Comparison of ENCODE assay signal across 8 mouse cellular contexts in genomic region chr17:8372286-8373046, GRCm38 (mm10). TPM values are rescaled to one million over a fixed set of nuclear protein-coding genes. Genes with fewer than 3 reads are reported as not detected.
A peak's percentile ranks its signal among the peaks of the same experiment; 100 is the strongest.
DNase-seq lines count a peak whose midpoint lies in the region; ATAC-seq and TF ChIP-seq lines count a peak whose summit lies in the region.

No protein-coding gene starts in this region.

- H3K4me1 ChIP-seq in hindbrain, embryonic 16.5 days (ENCODE audit: control insufficient read depth, insufficient read depth, low read depth, low read length), result peaks cover 43% of the 10 kb centered on the region

- no peaks in the 10 kb centered on the region for H3K79me2 ChIP-seq in macrophage (ENCODE audit: inconsistent target)

- H3K9ac ChIP-seq in hindbrain, embryonic 16.5 days (ENCODE audit: low read depth, low read length), result peak overlapping the region; percentile 74

- peak; percentile 94 for TF ChIP-seq CTCF in Patski (IDR thresholded peaks at IDR 0.05)

- in situ Hi-C loops in Patski (cut with MboI; ENCODE audit: low pct_unique_long_range_greater_than_20kb), result loop anchor here (5.0 kb wide), 2 partner anchors 60 to 115 kb away; partner anchors contain the start of gene Sft2d1

- H3K9me3 ChIP-seq in hindbrain, embryonic 16.5 days (ENCODE audit: control insufficient read depth, low read length), result no peaks in the 10 kb centered on the region

- no peaks in the 10 kb centered on the region for H3K36me3 ChIP-seq in hindbrain, embryonic 16.5 days (ENCODE audit: control insufficient read depth, insufficient read depth, low read length)
- no peaks in the 10 kb centered on the region for H3K36me3 ChIP-seq in macrophage (ENCODE audit: inconsistent target)

- peaks cover 6% of the 10 kb centered on the region for H3K27me3 ChIP-seq in Patski
- no peaks in the 10 kb centered on the region for H3K27me3 ChIP-seq in hindbrain, embryonic 16.5 days (replicated peaks; ENCODE audit: control insufficient read depth, insufficient read depth, low read length)

- WGBS in hindbrain, embryonic 16.5 days, result 1% methylated on average over 18 of the region's 18 CpGs
- WGBS in macrophage (ENCODE audit: missing documents), result 1% methylated on average over 18 of the region's 18 CpGs

- POLR2A ChIA-PET in Patski (lab: Charles Lee), result no interaction called here

- H3K4me3 ChIP-seq in hindbrain, embryonic 16.5 days (ENCODE audit: low read length), result peak overlapping the region; percentile 41
- H3K4me3 ChIP-seq in macrophage (ENCODE audit: inconsistent target), result peak overlapping the region; percentile 8; the same call in 1 of the 2 replicates

- peak; percentile 37 for DNase-seq in Patski (ENCODE audit: low read depth, low spot score)
- DNase-seq in cerebellum, postnatal 36 days, result peak; percentile 81 to 83
- DNase-seq in gastrocnemius, adult 18-20 months (ENCODE audit: low spot score), result peak; percentile 75
- DNase-seq in left cerebral cortex, adult 18-20 months (ENCODE audit: low spot score in 2 of 2), result peak; percentile 82
- DNase-seq in right cerebral cortex, adult 18-20 months, result peak; percentile 81
- peak; percentile 36 for DNase-seq in urinary bladder, postnatal 10 days (ENCODE audit: low spot score)

- peak overlapping the region; percentile 96 for H3K27ac ChIP-seq in hindbrain, embryonic 16.5 days (ENCODE audit: low read depth, low read length)
- H3K27ac ChIP-seq in macrophage, result no peak overlapping the region

- CTCF ChIA-PET in Patski (lab: Charles Lee), result interaction anchor here (0.6 to 3.7 kb wide), 22 partner anchors 10 to 123 kb away, joined by 3 to 25 read pairs (median 4); partner anchors contain the start of gene T2

- peak; percentile 72 for ATAC-seq in Patski
- 0 out of 2 replicates have a peak, but pooled peaks have one; percentile 5 for ATAC-seq in hindbrain, embryonic 16.5 days

- peak overlapping the region; percentile 80 for H3K4me2 ChIP-seq in hindbrain, embryonic 16.5 days (ENCODE audit: low read length)

RNA-seq across cellular contexts. Expression of gene T2, which starts 16.7 kb away (rescaled TPM):
- polyA plus RNA-seq in Patski (2021) (0.05 TPM), macrophage (2018) (not detected in 3 replicates)
- total RNA-seq in gastrocnemius, adult 18-20 months (2021), result not detected
- polyA plus RNA-seq in hindbrain, embryonic 16.5 days (2015; fragmentation: Nextera tagmentation; extraction: Ambion mirVana), result 0.72 and 0.99 TPM in 2 replicates
- 1 to 10 TPM in 1 of 2 experiments, under 1 TPM in 1; 0.84 to 1.3 TPM for total RNA-seq in left cerebral cortex, adult 18-20 months (2021)
- under 1 TPM in 7 of 26 experiments, not detected in 19; 0.33 to 0.96 (median 0.63) TPM for total RNA-seq in macrophage (2018; cell fraction: chromatin; rRNA removed)
- under 1 TPM in 2 of 26 experiments, not detected in 24; 0.10 TPM for total RNA-seq in macrophage (2018; cell fraction: cytosol; rRNA removed)
- under 1 TPM in 6 of 26 experiments, not detected in 20; 0.17 to 0.61 (median 0.44) TPM for total RNA-seq in macrophage (2018; cell fraction: nucleus; rRNA removed)

RNA-seq across cellular contexts. Expression of gene Prr18, which starts 35.2 kb away (rescaled TPM):
- polyA plus RNA-seq in Patski (2021) (0.19 TPM), macrophage (2018) (0.10 to 0.25 TPM (median 0.14 TPM) in 3 replicates)
- total RNA-seq in gastrocnemius, adult 18-20 months (2021), result not detected
- 16.4 and 16.9 TPM in 2 replicates for polyA plus RNA-seq in hindbrain, embryonic 16.5 days (2015; fragmentation: Nextera tagmentation; extraction: Ambion mirVana)
- 10 to 100 TPM; 14.0 to 17.9 TPM for total RNA-seq in left cerebral cortex, adult 18-20 months (2021)
- 1 to 10 TPM in 20 of 26 experiments, under 1 TPM in 5, not detected in 1; 0.43 to 3.8 (median 1.6) TPM for total RNA-seq in macrophage (2018; cell fraction: chromatin; rRNA removed)
- under 1 TPM; 0.04 to 0.32 (median 0.14) TPM for total RNA-seq in macrophage (2018; cell fraction: cytosol; rRNA removed)
- 1 to 10 TPM in 24 of 26 experiments, under 1 TPM in 2; 0.25 to 4.2 (median 1.4) TPM for total RNA-seq in macrophage (2018; cell fraction: nucleus; rRNA removed)

Comparison
In these comparisons a context has a peak if more than half of its experiments do, and no peak if none do; other contexts are left out.
1. RNA of gene Prr18, which starts 35.2 kb away (polyA plus RNA-seq): 16.4 to 16.9 TPM in hindbrain, embryonic 16.5 days; 0.19 TPM in Patski (single experiment) and 0.10 to 0.25 TPM in macrophage; every median in the first group is over 10 times any median in the second.
2. Peak in every context shown above with its lines, with median percentiles within 50 percentile points of each other: DNase-seq.